Mouse (Mus musculus): ENCODE measurements around the gene Ncbp1. TPM values are rescaled to one million over a fixed set of nuclear protein-coding genes. Genes with fewer than 3 reads are reported as not detected.

Ncbp1 gene
- polyA plus RNA-seq, 1 experiment: 64.1 TPM

DNA sequence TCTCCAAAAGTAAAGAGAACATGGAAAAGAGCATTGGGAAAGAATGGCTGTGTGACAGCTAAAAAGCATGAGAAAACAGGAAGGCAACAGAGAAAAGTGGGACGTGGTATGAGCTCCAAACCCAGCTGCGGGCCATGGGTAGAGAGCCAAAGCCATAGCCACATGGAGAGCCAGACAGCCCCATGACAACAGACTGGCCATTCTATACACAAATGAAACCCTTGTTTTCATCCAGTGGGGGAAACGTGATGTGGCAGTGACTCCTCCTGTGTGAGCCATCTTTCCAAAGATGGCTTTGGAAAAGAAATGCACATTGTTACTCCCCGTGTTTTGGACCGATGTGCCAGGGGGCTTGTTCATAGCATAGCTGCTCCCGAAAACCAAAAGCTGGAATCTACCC, 58.1 kb downstream of the Ncbp1 start:
- DNase-seq (ENCODE audit: extremely low spot score in 1 of 2, low spot score in 1 of 2): peak in 1 of 2 experiments; percentile 31

DNA sequence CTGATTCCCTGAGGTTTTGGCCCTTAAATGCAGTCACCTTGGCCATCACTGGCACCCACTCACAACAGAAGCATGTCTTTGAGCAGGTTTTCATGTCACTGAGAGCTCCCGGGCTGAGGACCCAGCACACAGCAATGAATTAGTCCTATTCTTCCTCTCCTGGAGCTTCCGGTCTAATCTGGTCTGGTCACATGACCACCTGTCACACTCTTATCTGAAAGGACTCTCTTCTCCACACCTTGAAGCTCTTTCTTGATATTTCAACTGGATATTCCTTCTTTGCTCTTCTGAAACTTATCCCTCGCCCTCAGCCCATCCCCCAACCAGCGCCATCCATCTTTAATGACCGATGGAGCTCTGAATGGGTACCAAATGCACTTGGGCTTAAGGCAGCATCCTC, 59.7 kb downstream of the Ncbp1 start:
- DNase-seq (ENCODE audit: extremely low spot score in 1 of 2, low spot score in 1 of 2): no peak

DNA sequence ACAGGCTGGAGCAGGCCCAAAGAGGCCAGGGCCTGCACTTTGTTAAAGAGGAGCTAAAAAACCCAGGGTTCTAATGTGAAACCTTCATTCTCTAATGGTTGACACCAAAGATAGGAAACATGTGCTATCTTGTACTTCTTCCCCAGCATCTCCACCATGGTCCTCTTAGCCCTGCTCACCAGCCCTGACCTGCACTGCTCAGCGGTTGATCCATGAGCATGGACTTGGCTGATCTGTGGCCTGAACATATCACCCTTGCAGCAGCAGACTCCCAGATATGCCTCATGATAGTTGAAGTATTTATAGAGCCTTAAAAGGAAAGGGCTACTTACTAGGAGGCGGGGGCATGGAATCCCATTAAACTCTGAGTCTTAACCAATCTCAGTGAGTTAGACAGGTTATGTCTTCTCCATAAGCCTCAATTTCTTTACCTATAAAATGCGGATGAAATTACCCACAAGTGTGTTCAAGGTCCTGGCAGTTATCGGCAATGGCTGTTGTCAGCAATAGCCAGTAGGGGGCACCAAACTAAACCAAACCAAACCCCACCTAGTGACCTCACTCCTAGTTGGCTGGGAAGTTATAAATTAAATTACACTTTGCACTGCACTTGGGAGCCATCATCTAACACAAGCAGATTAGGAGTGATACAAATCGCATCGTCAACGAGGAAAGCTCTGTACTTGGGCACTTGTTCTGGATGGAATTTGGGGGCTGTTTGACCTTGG, 63.6 kb downstream of the Ncbp1 start:
- peak; percentile 38 to 86 for DNase-seq (ENCODE audit: extremely low spot score in 1 of 2, low spot score in 1 of 2)

DNA sequence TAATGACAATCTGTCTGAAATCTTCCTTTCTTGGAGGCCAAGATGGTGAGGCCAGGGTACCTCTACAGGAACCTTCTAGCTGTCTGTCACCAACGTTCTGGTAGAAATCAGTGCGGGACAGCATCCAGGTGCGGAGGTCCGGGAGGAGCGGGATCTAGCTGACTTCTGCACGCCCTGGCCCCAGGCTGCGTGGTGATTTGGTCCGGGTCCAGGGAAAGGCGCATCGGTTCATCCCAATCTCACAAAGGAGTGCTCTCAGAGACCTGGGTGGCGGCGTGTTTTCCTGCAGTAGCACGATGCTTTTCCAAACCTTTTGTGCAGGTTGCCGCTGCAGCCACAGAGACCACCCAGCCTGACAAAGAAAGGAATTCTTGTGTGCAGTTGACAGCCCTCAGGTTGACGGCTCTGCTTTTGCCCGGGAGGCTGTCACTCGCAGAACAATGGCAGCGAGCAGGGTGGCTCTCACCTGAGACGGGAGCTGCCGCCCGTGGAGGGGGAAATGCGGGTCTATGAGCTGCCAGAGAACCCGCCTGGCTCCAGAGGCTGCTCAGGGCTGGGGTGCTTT, 64.2 kb downstream of the Ncbp1 start:
- DNase-seq (ENCODE audit: extremely low spot score in 1 of 2, low spot score in 1 of 2): no peak

DNA sequence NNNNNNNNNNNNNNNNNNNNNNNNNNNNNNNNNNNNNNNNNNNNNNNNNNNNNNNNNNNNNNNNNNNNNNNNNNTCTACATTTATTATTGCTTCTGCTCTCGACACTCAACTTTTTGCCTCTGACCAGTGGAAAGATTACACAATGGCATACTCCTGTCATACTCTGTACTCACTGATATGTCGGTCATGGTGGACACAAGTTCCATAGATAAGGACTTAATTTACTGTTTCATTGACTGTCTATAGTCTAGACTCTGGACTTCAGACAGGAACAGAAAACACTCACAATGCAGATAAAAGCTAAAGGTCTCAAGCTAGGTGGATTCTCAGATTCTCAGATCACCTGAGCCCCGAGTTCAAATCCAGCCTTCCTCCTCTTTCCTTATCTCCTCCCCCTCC, 82.7 kb downstream of the Ncbp1 start:
- DNase-seq (ENCODE audit: extremely low spot score in 1 of 2, low spot score in 1 of 2): no peak

Other genes starting within 250 kb of the Ncbp1 start
- 0.08 and 0.10 TPM in 2 replicates for gene Ccdc180, start 248.3 kb upstream of the Ncbp1 start, polyA plus RNA-seq (2012; rRNA removed)
- gene Tdrd7, start 173.3 kb upstream of the Ncbp1 start, polyA plus RNA-seq (2012; rRNA removed): 28.2 and 30.7 TPM in 2 replicates
- gene Tmod1, start 99.7 kb upstream of the Ncbp1 start, polyA plus RNA-seq (2012; rRNA removed): 58.6 and 63.5 TPM in 2 replicates
- 13.6 and 14.9 TPM in 2 replicates for gene Tstd2, start 81 bp downstream of the Ncbp1 start, polyA plus RNA-seq (2012; rRNA removed)
- 23.7 and 26.2 TPM in 2 replicates for gene Xpa, start 57.7 kb downstream of the Ncbp1 start, polyA plus RNA-seq (2012; rRNA removed)
- not detected in 2 replicates for gene Foxe1, start 205.0 kb downstream of the Ncbp1 start, polyA plus RNA-seq (2012; rRNA removed)